Mouse (Mus musculus): ENCODE data around the gene Akap13.

The Akap13 gene

GRCm38 (mm10) chr7:75559119-75559518, 103.8 kb downstream of the Akap13 start:
- no peak for DNase-seq (ENCODE audit: low spot score)

GRCm38 (mm10) chr7:75559915-75560314, 104.6 kb downstream of the Akap13 start:
- DNase-seq (ENCODE audit: low spot score): no peak

- no peak for DNase-seq (ENCODE audit: low spot score)
Measured at GRCm38 (mm10) chr7:75560566-75560965, 105.2 kb downstream of the Akap13 start.

- DNase-seq (ENCODE audit: low spot score): no peak
Measured at GRCm38 (mm10) chr7:75561134-75561533, 105.8 kb downstream of the Akap13 start.

GRCm38 (mm10) chr7:75568276-75568675, 112.9 kb downstream of the Akap13 start:
- DNase-seq (ENCODE audit: low spot score): no peak

- no peak for DNase-seq (ENCODE audit: low spot score)
Measured at GRCm38 (mm10) chr7:75568883-75569282, 113.5 kb downstream of the Akap13 start.

- DNase-seq (ENCODE audit: low spot score): no peak
Measured at GRCm38 (mm10) chr7:75570218-75570617, 114.9 kb downstream of the Akap13 start.

- DNase-seq (ENCODE audit: low spot score): no peak
Measured at GRCm38 (mm10) chr7:75571078-75571477, 115.7 kb downstream of the Akap13 start.

GRCm38 (mm10) chr7:75572127-75572526, 116.8 kb downstream of the Akap13 start:
- no peak for DNase-seq (ENCODE audit: low spot score)

- no peak for DNase-seq (ENCODE audit: low spot score)
Measured at GRCm38 (mm10) chr7:75575120-75575649, 119.9 kb downstream of the Akap13 start.

GRCm38 (mm10) chr7:75575800-75576585, 120.7 kb downstream of the Akap13 start:
- DNase-seq (ENCODE audit: low spot score): no peak

- DNase-seq (ENCODE audit: low spot score): no peak
Measured at GRCm38 (mm10) chr7:75576851-75577250, 121.5 kb downstream of the Akap13 start.

- no peak for DNase-seq (ENCODE audit: low spot score)
Measured at GRCm38 (mm10) chr7:75577353-75577752, 122.0 kb downstream of the Akap13 start.

GRCm38 (mm10) chr7:75578647-75579046, 123.3 kb downstream of the Akap13 start:
- no peak for DNase-seq (ENCODE audit: low spot score)

GRCm38 (mm10) chr7:75582091-75582490, 126.8 kb downstream of the Akap13 start:
- no peak for DNase-seq (ENCODE audit: low spot score)

GRCm38 (mm10) chr7:75584100-75584499, 128.8 kb downstream of the Akap13 start:
- no peak for DNase-seq (ENCODE audit: low spot score)

- DNase-seq (ENCODE audit: low spot score): no peak
Measured at GRCm38 (mm10) chr7:75585409-75585808, 130.1 kb downstream of the Akap13 start.

GRCm38 (mm10) chr7:75586113-75586512, 130.8 kb downstream of the Akap13 start:
- no peak for DNase-seq (ENCODE audit: low spot score)

GRCm38 (mm10) chr7:75587727-75588126, 132.4 kb downstream of the Akap13 start:
- no peak for DNase-seq (ENCODE audit: low spot score)

GRCm38 (mm10) chr7:75589304-75589973, 134.1 kb downstream of the Akap13 start:
- no peak for DNase-seq (ENCODE audit: low spot score)

GRCm38 (mm10) chr7:75591961-75592360, 136.6 kb downstream of the Akap13 start:
- no peak for DNase-seq (ENCODE audit: low spot score)

GRCm38 (mm10) chr7:75594801-75595200, 139.5 kb downstream of the Akap13 start:
- DNase-seq (ENCODE audit: low spot score): no peak

- DNase-seq (ENCODE audit: low spot score): no peak
Measured at GRCm38 (mm10) chr7:75595268-75595667, 139.9 kb downstream of the Akap13 start.
